Mouse (Mus musculus): ENCODE results near the gene Zdhhc14.

GRCm38 (mm10) chr17:5780213-5780975 is 288.0 kb downstream of the Zdhhc14 start:
- no peak for TF ChIP-seq CTCF (IDR thresholded peaks at IDR 0.05; ENCODE audit: low read depth)
- TF ChIP-seq EP300 (optimal IDR thresholded peaks at IDR 0.05) = no peak
